Mouse (Mus musculus): ENCODE results near the gene Dab2. TPM values are rescaled to one million over a fixed set of nuclear protein-coding genes. Genes with fewer than 3 reads are reported as not detected.

The Dab2 gene
- polyA plus RNA-seq, 1 experiment from 2014 or later, result 18.9 TPM

DNA sequence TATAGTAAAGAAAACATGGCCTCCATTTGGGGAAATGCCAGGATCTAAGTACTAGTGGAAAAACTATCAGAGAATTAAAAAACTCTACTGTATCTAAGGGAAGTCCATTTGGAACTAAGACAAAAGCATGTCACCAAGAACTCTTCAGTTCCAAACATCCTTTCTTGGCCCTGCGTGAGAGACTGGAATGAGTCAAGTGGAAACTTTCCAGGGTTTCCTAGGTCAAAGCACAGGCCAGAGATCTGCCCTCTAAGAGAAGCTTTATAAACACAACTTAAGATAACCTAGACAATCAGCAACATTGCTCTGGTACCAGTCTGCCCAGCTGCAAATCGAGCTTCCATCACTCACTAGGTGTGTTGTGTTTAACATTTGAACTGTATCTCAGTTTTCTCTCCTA is 31.8 kb downstream of the Dab2 start:
- Histone ChIP-seq H3K27ac (replicated peaks) (no peak overlapping the region), H3K9me3 (replicated peaks) (no peaks in the 10 kb centered on the region), H3K36me3 (no peaks in the 10 kb centered on the region), H3K4me1 (no peaks in the 10 kb centered on the region), H3K9ac (replicated peaks) (no peak overlapping the region), H3K27me3 (replicated peaks) (no peaks in the 10 kb centered on the region), H3K4me3 (replicated peaks) (no peak overlapping the region), H3K4me2 (no peak overlapping the region)
- WGBS, result 79% methylated on average over 2 of the region's 2 CpGs
- ATAC-seq (ENCODE audit: low FRiP score), result no peak

DNA sequence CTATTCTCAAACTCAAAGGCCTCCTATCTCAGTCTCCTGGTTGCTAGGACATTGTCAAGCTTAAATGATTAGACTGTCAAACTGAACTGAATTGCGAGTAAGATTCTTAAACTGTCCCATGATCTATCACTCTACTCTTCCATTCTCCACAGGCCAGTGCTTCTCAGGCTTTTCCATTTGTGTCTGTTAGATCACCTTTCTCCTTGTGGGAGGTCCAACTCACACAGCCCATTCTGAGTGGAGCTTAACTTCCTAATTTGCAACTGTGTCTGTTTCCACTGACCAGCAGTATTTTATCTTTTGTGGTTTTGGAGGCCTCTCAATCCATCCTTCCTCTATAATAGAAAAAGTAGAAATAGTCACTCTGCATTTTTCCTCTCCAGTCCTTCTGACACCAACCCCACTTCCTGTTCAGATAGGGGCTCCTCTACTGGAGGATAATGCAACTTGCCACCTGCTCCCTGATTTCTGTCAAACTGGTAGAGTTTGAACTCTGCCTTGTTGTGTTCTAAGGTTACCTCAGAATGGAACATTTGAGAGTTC is 35.1 kb downstream of the Dab2 start:
- no peaks in the 10 kb centered on the region for H3K27me3 ChIP-seq (replicated peaks)
- H3K4me1 ChIP-seq, result no peaks in the 10 kb centered on the region
- no peak for ATAC-seq (ENCODE audit: low FRiP score)
- H3K9ac ChIP-seq (replicated peaks), result no peak overlapping the region
- no peaks in the 10 kb centered on the region for H3K36me3 ChIP-seq
- H3K4me3 ChIP-seq (replicated peaks), result no peak overlapping the region
- whole genome bisulfite sequencing, result 71% methylated on average over 1 of the region's 1 CpGs
- no peak overlapping the region for H3K4me2 ChIP-seq
- no peak overlapping the region for H3K27ac ChIP-seq (replicated peaks)
- no peaks in the 10 kb centered on the region for H3K9me3 ChIP-seq (replicated peaks)

- Histone ChIP-seq H3K9ac (replicated peaks) (no peak overlapping the region), H3K4me2 (no peak overlapping the region), H3K36me3 (no peaks in the 10 kb centered on the region), H3K4me1 (no peaks in the 10 kb centered on the region), H3K4me3 (replicated peaks) (no peak overlapping the region), H3K9me3 (replicated peaks) (no peaks in the 10 kb centered on the region), H3K27me3 (replicated peaks) (no peaks in the 10 kb centered on the region), H3K27ac (replicated peaks) (no peak overlapping the region)
- 58% methylated on average over 5 of the region's 5 CpGs for WGBS
- ATAC-seq (ENCODE audit: low FRiP score), result peak; percentile 72
Measured at GRCm38 (mm10) chr15:6339767-6340166, 40.2 kb downstream of the Dab2 start.

GRCm38 (mm10) chr15:6340347-6340746 is 40.8 kb downstream of the Dab2 start:
- ATAC-seq (ENCODE audit: low FRiP score), result no peak
- H3K27me3 ChIP-seq (replicated peaks), result no peaks in the 10 kb centered on the region
- no peak overlapping the region for H3K4me2 ChIP-seq
- no peak overlapping the region for H3K4me3 ChIP-seq (replicated peaks)
- no peak overlapping the region for H3K27ac ChIP-seq (replicated peaks)
- WGBS, result 69% methylated on average over 6 of the region's 6 CpGs
- H3K4me1 ChIP-seq, result no peaks in the 10 kb centered on the region
- H3K9me3 ChIP-seq (replicated peaks), result no peaks in the 10 kb centered on the region
- H3K36me3 ChIP-seq, result no peaks in the 10 kb centered on the region
- H3K9ac ChIP-seq (replicated peaks), result no peak overlapping the region

- Histone ChIP-seq H3K36me3 (no peaks in the 10 kb centered on the region), H3K27me3 (replicated peaks) (no peaks in the 10 kb centered on the region), H3K9ac (replicated peaks) (no peak overlapping the region), H3K4me1 (no peaks in the 10 kb centered on the region), H3K27ac (replicated peaks) (no peak overlapping the region), H3K4me2 (no peak overlapping the region), H3K4me3 (replicated peaks) (no peak overlapping the region), H3K9me3 (replicated peaks) (no peaks in the 10 kb centered on the region)
- ATAC-seq (ENCODE audit: low FRiP score), result no peak
- 88% methylated on average over 6 of the region's 6 CpGs for WGBS
Measured at GRCm38 (mm10) chr15:6341427-6341826, 41.8 kb downstream of the Dab2 start.

- Histone ChIP-seq H3K27me3 (replicated peaks) (no peaks in the 10 kb centered on the region), H3K9me3 (replicated peaks) (no peaks in the 10 kb centered on the region), H3K4me1 (no peaks in the 10 kb centered on the region), H3K4me3 (replicated peaks) (no peak overlapping the region), H3K9ac (replicated peaks) (no peak overlapping the region), H3K4me2 (no peak overlapping the region), H3K27ac (replicated peaks) (no peak overlapping the region), H3K36me3 (no peaks in the 10 kb centered on the region)
- no peak for ATAC-seq (ENCODE audit: low FRiP score)
- WGBS, result 89% methylated on average over 3 of the region's 3 CpGs
Measured at GRCm38 (mm10) chr15:6353901-6354300, 54.3 kb downstream of the Dab2 start.

DNA sequence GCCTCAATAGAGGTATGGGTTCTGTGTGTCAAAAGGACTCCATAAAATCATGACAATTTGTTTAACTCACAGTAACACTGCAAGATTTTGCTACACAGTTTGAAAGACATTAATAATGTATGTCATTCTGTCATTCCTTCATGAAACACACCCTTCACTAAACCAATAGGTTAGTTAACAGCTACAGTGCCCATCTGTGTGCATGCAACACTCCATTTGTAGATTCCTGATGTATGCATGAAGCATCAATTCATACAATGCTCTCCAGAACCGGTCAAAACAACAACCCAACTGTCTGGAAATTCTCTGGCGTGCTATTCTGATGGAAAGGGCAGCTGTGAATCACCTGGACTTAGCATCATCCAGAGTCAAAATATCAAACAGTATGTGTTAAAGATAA is 60.3 kb downstream of the Dab2 start:
- H3K27me3 ChIP-seq (replicated peaks), result no peaks in the 10 kb centered on the region
- no peak for ATAC-seq (ENCODE audit: low FRiP score)
- no peaks in the 10 kb centered on the region for H3K9me3 ChIP-seq (replicated peaks)
- no peaks in the 10 kb centered on the region for H3K4me1 ChIP-seq
- H3K4me2 ChIP-seq, result no peak overlapping the region
- H3K9ac ChIP-seq (replicated peaks), result no peak overlapping the region
- 78% methylated on average over 2 of the region's 2 CpGs for WGBS
- no peak overlapping the region for H3K27ac ChIP-seq (replicated peaks)
- no peak overlapping the region for H3K4me3 ChIP-seq (replicated peaks)
- no peaks in the 10 kb centered on the region for H3K36me3 ChIP-seq

DNA sequence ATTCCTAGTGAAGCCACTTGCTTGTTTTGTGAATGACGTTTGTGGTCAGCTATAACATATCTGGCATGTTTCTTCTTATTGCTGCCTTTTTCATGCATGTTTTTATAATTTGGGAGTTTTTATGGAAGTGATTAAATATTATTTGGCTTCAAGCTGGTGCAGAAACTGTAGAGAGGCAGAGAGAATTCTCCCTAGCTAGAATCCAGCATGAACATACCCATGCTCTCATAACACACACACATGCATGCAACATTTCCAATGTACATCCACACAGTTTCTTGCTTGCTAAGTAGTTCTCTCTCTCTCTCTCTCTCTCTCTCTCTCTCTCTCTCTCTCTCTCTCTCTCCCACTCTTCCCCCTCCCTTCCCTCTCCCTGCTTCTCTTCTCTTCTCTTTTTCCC is 70.4 kb downstream of the Dab2 start:
- Histone ChIP-seq H3K36me3 (no peaks in the 10 kb centered on the region), H3K9me3 (replicated peaks) (no peaks in the 10 kb centered on the region), H3K27ac (replicated peaks) (no peak overlapping the region), H3K4me3 (replicated peaks) (no peak overlapping the region), H3K4me1 (no peaks in the 10 kb centered on the region), H3K4me2 (no peak overlapping the region), H3K9ac (replicated peaks) (no peak overlapping the region), H3K27me3 (replicated peaks) (no peaks in the 10 kb centered on the region)
- 64% methylated on average over 1 of the region's 1 CpGs for WGBS
- ATAC-seq (ENCODE audit: low FRiP score), result no peak

DNA sequence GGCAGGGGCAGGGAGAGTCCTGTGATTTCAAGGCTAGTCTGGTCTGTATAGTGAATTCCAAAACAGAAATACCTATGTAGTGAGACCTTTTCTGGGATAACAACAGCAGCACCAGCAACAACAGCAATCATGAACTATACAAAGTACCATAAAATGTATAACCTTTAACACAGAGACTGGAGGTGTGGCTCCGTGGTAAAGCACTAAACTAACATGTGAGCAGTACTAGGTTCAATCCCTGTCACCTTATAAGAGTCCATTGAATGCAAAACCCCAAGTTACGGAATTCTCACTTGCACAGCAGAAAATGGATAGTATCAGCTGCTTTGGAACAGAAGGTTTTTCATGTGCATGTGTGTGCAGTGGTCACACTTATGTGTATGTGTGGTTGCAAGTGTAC is 71.9 kb downstream of the Dab2 start:
- WGBS, result 91% methylated on average over 2 of the region's 2 CpGs
- Histone ChIP-seq H3K4me2 (no peak overlapping the region), H3K36me3 (no peaks in the 10 kb centered on the region), H3K4me1 (no peaks in the 10 kb centered on the region), H3K9ac (replicated peaks) (no peak overlapping the region), H3K27ac (replicated peaks) (no peak overlapping the region), H3K27me3 (replicated peaks) (no peaks in the 10 kb centered on the region), H3K9me3 (replicated peaks) (no peaks in the 10 kb centered on the region), H3K4me3 (replicated peaks) (no peak overlapping the region)
- no peak for ATAC-seq (ENCODE audit: low FRiP score)

GRCm38 (mm10) chr15:6375016-6375415 is 75.4 kb downstream of the Dab2 start:
- Histone ChIP-seq H3K36me3 (no peaks in the 10 kb centered on the region), H3K4me1 (no peaks in the 10 kb centered on the region), H3K27me3 (replicated peaks) (no peaks in the 10 kb centered on the region), H3K27ac (replicated peaks) (no peak overlapping the region), H3K4me3 (replicated peaks) (no peak overlapping the region), H3K4me2 (no peak overlapping the region), H3K9me3 (replicated peaks) (no peaks in the 10 kb centered on the region), H3K9ac (replicated peaks) (no peak overlapping the region)
- 84% methylated on average over 13 of the region's 13 CpGs for WGBS
- ATAC-seq (ENCODE audit: low FRiP score), result no peak

- no peak for ATAC-seq (ENCODE audit: low FRiP score)
- no peaks in the 10 kb centered on the region for H3K27me3 ChIP-seq (replicated peaks)
- WGBS, result 86% methylated on average over 5 of the region's 5 CpGs
- no peak overlapping the region for H3K4me2 ChIP-seq
- H3K27ac ChIP-seq (replicated peaks), result no peak overlapping the region
- no peak overlapping the region for H3K9ac ChIP-seq (replicated peaks)
- no peaks in the 10 kb centered on the region for H3K4me1 ChIP-seq
- no peak overlapping the region for H3K4me3 ChIP-seq (replicated peaks)
- H3K36me3 ChIP-seq, result no peaks in the 10 kb centered on the region
- no peaks in the 10 kb centered on the region for H3K9me3 ChIP-seq (replicated peaks)
Measured at GRCm38 (mm10) chr15:6376001-6376400, 76.4 kb downstream of the Dab2 start.

DNA sequence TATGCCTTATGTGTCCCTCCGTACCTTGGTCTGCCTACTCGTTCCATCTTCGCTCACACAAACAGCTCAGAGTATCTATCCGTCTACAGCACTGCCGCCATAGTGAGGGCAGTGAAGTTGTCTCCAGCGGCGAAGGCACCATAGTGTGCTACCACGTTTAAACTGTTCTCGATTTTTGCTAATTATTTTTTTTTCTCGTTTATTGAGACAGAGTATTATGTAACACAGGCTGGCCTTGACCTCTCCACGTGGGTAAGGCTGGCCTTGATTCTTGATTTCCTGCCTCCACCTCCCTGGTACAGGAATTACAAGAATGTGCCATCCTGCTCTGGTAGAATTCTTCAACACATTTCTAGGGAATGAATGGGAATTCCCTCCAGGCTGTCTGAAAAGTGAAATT is 77.2 kb downstream of the Dab2 start:
- Histone ChIP-seq H3K9me3 (replicated peaks) (no peaks in the 10 kb centered on the region), H3K9ac (replicated peaks) (no peak overlapping the region), H3K4me3 (replicated peaks) (no peak overlapping the region), H3K27ac (replicated peaks) (no peak overlapping the region), H3K4me1 (no peaks in the 10 kb centered on the region), H3K27me3 (replicated peaks) (no peaks in the 10 kb centered on the region), H3K36me3 (no peaks in the 10 kb centered on the region), H3K4me2 (no peak overlapping the region)
- 89% methylated on average over 11 of the region's 11 CpGs for WGBS
- no peak for ATAC-seq (ENCODE audit: low FRiP score)

DNA sequence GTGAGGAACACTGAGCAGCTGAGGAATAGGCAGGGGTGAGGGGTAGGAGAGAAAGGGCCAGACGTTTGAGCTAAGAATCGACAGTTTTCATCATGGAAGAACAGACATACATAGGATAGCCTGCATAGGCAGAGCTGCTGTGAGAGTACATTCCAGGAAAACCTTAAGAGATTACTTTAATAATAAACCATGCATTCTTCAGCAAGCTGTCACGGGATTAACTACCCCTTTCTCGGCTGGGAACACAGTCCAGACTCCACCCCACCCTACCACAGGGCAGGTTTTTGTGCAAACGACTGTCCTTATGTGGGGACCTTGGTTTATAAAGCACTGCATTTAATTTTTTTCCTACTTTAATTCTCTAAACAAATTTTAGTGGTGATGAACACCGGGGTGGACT is 84.4 kb downstream of the Dab2 start:
- Histone ChIP-seq H3K27me3 (replicated peaks) (0 out of 2 replicates have a peak, but pooled peaks cover 4% of the 10 kb centered on the region), H3K27ac (replicated peaks) (no peak overlapping the region; the same call in 1 of the 2 replicates), H3K4me3 (replicated peaks) (no peak overlapping the region), H3K4me2 (no peak overlapping the region; the same call in 1 of the 2 replicates), H3K4me1 (peaks cover 19% of the 10 kb centered on the region), H3K9me3 (replicated peaks) (no peaks in the 10 kb centered on the region), H3K36me3 (no peaks in the 10 kb centered on the region), H3K9ac (replicated peaks) (no peak overlapping the region)
- ATAC-seq (ENCODE audit: low FRiP score), result no peak
- 38% methylated on average over 6 of the region's 6 CpGs for WGBS
